Mouse (Mus musculus): ENCODE results near the gene Ptchd4.

DNA sequence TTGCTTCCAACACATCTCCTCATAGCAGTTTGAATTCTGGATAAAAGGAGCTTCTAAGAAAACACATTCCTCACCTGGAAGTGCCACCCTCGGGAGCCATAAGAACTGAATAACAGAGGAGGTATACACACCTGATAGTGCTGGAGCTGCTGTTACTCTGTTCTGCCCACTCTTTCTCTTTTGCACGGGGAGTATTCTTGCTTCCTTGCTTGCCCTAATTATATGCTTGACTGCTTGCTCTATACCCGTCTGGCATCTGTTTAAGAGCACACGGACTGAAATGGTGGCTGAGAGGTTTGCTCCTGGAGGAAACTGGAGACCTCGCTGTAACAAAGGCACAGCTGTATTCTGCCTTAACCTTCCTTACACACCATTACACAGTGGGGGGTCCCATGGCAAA lies 214.4 kb downstream of the Ptchd4 start:
- TF ChIP-seq MAX (IDR thresholded peaks at IDR 0.05) (no peak), CTCF (IDR thresholded peaks at IDR 0.05; ENCODE audit: control insufficient read depth, insufficient read depth, insufficient read length) (no peak), CEBPB (IDR thresholded peaks at IDR 0.05; ENCODE audit: low read depth) (no peak)
